Mouse (Mus musculus) MEL (cell line): ENCODE results near the gene Tex30. TPM values are rescaled to one million over a fixed set of nuclear protein-coding genes. Genes with fewer than 3 reads are reported as not detected.

Experiments used
- DNase-seq: peaks from one replicate; pipeline ENCODE4 v3.0.0; 2011; ENCODE audit warnings: low read depth, low spot score
- H3K27ac ChIP-seq: 2 replicates; pipeline ENCODE4 v1.5.1; 2012; ENCODE audit warnings: low read depth, mild to moderate bottlenecking, control low read depth, low read length, moderate library complexity; ENCODE audit not compliant: control insufficient read depth
- H3K27me3 ChIP-seq, 2 experiments: fragments of 150-350 bp in 1 of 2; sonication (generic) in 1 of 2; 2 replicates each; pipeline ENCODE4 v1.6.1; 2012; ENCODE audit warnings: low read length in 2 of 2, mild to moderate bottlenecking in 2 of 2, improper control_type of control experiment in 1 of 2, moderate library complexity in 1 of 2; ENCODE audit not compliant: insufficient read depth in 2 of 2, control insufficient read depth in 1 of 2
- H3K36me3 ChIP-seq, 2 experiments: 2 replicates each; pipeline ENCODE4 v1.6.1; 2012 to 2014; ENCODE audit warnings: low read length in 2 of 2, improper control_type of control experiment in 1 of 2, inconsistent platforms in 1 of 2, mild to moderate bottlenecking in 1 of 2; ENCODE audit not compliant: insufficient read depth in 2 of 2, control insufficient read depth in 1 of 2
- H3K4me1 ChIP-seq, 2 experiments: fragments of 150-350 bp in 1 of 2; sonication (generic) in 1 of 2; 2 replicates each; pipeline ENCODE4 v1.6.1; 2012; ENCODE audit warnings: low read length in 2 of 2, improper control_type of control experiment in 1 of 2, mild to moderate bottlenecking in 1 of 2; ENCODE audit not compliant: insufficient read depth in 2 of 2, control insufficient read depth in 1 of 2
- H3K4me3 ChIP-seq, 2 experiments: fragments of 150-350 bp in 1 of 2; sonication (generic) in 1 of 2; 2 replicates each; pipeline ENCODE4 v1.5.1; 2012; ENCODE audit warnings: low read depth in 2 of 2, low read length in 2 of 2, mild to moderate bottlenecking in 2 of 2, moderate library complexity in 2 of 2, control low read depth in 1 of 2, improper control_type of control experiment in 1 of 2; ENCODE audit not compliant: control insufficient read depth in 1 of 2, insufficient read depth in 1 of 2
- H3K79me2 ChIP-seq: 2 replicates; pipeline ENCODE4 v1.6.1; 2012; ENCODE audit warnings: mild to moderate bottlenecking, low read length, moderate library complexity; ENCODE audit not compliant: control insufficient read depth, poor library complexity, insufficient read depth
- H3K9ac ChIP-seq: 2 replicates; pipeline ENCODE4 v1.6.1; 2012; ENCODE audit warnings: low read depth, mild to moderate bottlenecking, control low read depth, low read length, moderate library complexity; ENCODE audit not compliant: control insufficient read depth, poor library complexity, severe bottlenecking
- H3K9me3 ChIP-seq: fragments of 150-350 bp; sonication (generic); replicated peaks from 2 replicates; pipeline ENCODE4 v1.6.1; 2012; ENCODE audit warnings: mild to moderate bottlenecking, low read length, improper control_type of control experiment, moderate library complexity; ENCODE audit not compliant: insufficient read depth
- BHLHE40 ChIP-seq: IDR thresholded peaks from 2 replicates; pipeline ENCODE4 v1.6.1; 2012; ENCODE audit warnings: low read depth, mild to moderate bottlenecking, inconsistent platforms, low read length, improper control_type of control experiment, borderline replicate concordance
- CHD1 ChIP-seq: IDR thresholded peaks from 2 replicates; pipeline ENCODE4 v1.6.1; 2012; ENCODE audit warnings: low read depth, mild to moderate bottlenecking, inconsistent platforms, low read length, improper control_type of control experiment
- CHD2 ChIP-seq: IDR thresholded peaks from 2 replicates; pipeline ENCODE4 v1.6.1; 2011; ENCODE audit warnings: low read length, improper control_type of control experiment
- CTCF ChIP-seq, 3 experiments: IDR thresholded peaks in 2 of 3; conservative IDR thresholded peaks in 1 of 3; 2 replicates each; pipeline ENCODE4 v1.5.1; 2011 to 2012; ENCODE audit warnings: low read length in 3 of 3, low read depth in 2 of 3, mild to moderate bottlenecking in 2 of 3, improper control_type of control experiment in 1 of 3, inconsistent platforms in 1 of 3, mixed read lengths in 1 of 3, moderate library complexity in 1 of 3; ENCODE audit not compliant: control insufficient read depth in 1 of 3, insufficient read depth in 1 of 3, poor library complexity in 1 of 3, severe bottlenecking in 1 of 3
- E2F4 ChIP-seq: IDR thresholded peaks from 2 replicates; pipeline ENCODE4 v1.6.1; 2011; ENCODE audit warnings: low read depth, low read length, improper control_type of control experiment, borderline replicate concordance
- ELF1 ChIP-seq: IDR thresholded peaks from 2 replicates; pipeline ENCODE4 v1.6.1; 2014; ENCODE audit warnings: low read depth, mild to moderate bottlenecking, inconsistent platforms, low read length, improper control_type of control experiment, moderate library complexity
- EP300 ChIP-seq, 2 experiments: IDR thresholded peaks; 2 replicates each; pipeline ENCODE4 v1.6.1; 2011; ENCODE audit warnings: improper control_type of control experiment in 2 of 2, low read length in 2 of 2, low read depth in 1 of 2, mild to moderate bottlenecking in 1 of 2
- ETS1 ChIP-seq: IDR thresholded peaks from 2 replicates; pipeline ENCODE4 v1.6.1; 2012; ENCODE audit warnings: low read depth, mild to moderate bottlenecking, inconsistent platforms, low read length, improper control_type of control experiment, moderate library complexity
- GABPA ChIP-seq: IDR thresholded peaks from 2 replicates; pipeline ENCODE4 v1.6.1; 2012; ENCODE audit warnings: low read depth, mild to moderate bottlenecking, inconsistent platforms, low read length, improper control_type of control experiment, moderate library complexity
- GATA1 ChIP-seq: IDR thresholded peaks from 2 replicates; pipeline ENCODE4 v1.6.1; 2011; ENCODE audit warnings: low read depth, low read length, improper control_type of control experiment
- HCFC1 ChIP-seq: IDR thresholded peaks from 2 replicates; pipeline ENCODE4 v1.6.1; 2012; ENCODE audit warnings: low read depth, mild to moderate bottlenecking, inconsistent platforms, low read length, improper control_type of control experiment, moderate library complexity
- KAT2A ChIP-seq: conservative IDR thresholded peaks from 2 replicates; pipeline ENCODE4 v1.6.1; 2012; ENCODE audit warnings: low read depth, low read length, improper control_type of control experiment, inconsistent platforms
- MAFK ChIP-seq: IDR thresholded peaks from 2 replicates; pipeline ENCODE4 v1.6.1; 2011; ENCODE audit warnings: low read depth, mild to moderate bottlenecking, low read length, improper control_type of control experiment, borderline replicate concordance
- MAX ChIP-seq: IDR thresholded peaks from 2 replicates; pipeline ENCODE4 v1.6.1; 2011; ENCODE audit warnings: low read length, improper control_type of control experiment
- MAZ ChIP-seq: IDR thresholded peaks from 2 replicates; pipeline ENCODE4 v1.6.1; 2012; ENCODE audit warnings: low read depth, mild to moderate bottlenecking, inconsistent platforms, low read length, improper control_type of control experiment
- MXI1 ChIP-seq: IDR thresholded peaks from 2 replicates; pipeline ENCODE4 v1.6.1; 2011; ENCODE audit warnings: mild to moderate bottlenecking, low read depth, low read length, improper control_type of control experiment
- MYB ChIP-seq: IDR thresholded peaks from 2 replicates; pipeline ENCODE4 v1.6.1; 2011; ENCODE audit warnings: mild to moderate bottlenecking, low read depth, low read length, improper control_type of control experiment
- MYC ChIP-seq: IDR thresholded peaks from 2 replicates; pipeline ENCODE4 v1.6.1; 2011; ENCODE audit warnings: low read depth, mild to moderate bottlenecking, low read length, improper control_type of control experiment, moderate library complexity
- NELFE ChIP-seq: IDR thresholded peaks from 2 replicates; pipeline ENCODE4 v1.6.1; 2011; ENCODE audit warnings: low read depth, low read length, improper control_type of control experiment
- NRF1 ChIP-seq: IDR thresholded peaks from 2 replicates; pipeline ENCODE4 v1.6.1; 2014; ENCODE audit warnings: low read depth, mild to moderate bottlenecking, inconsistent platforms, low read length, improper control_type of control experiment, moderate library complexity; ENCODE audit not compliant: poor library complexity, insufficient read depth, severe bottlenecking
- POLR2A ChIP-seq, 2 experiments: IDR thresholded peaks; 2 replicates each; pipeline ENCODE4 v1.6.1; 2011 to 2012; ENCODE audit warnings: low read length in 2 of 2, mild to moderate bottlenecking in 2 of 2, control low read depth in 1 of 2, improper control_type of control experiment in 1 of 2, low read depth in 1 of 2, moderate library complexity in 1 of 2; ENCODE audit not compliant: control insufficient read depth in 1 of 2, insufficient read depth in 1 of 2, poor library complexity in 1 of 2
- POLR2AphosphoS2 ChIP-seq: IDR thresholded peaks from 2 replicates; pipeline ENCODE4 v1.6.1; 2011; ENCODE audit warnings: low read length, improper control_type of control experiment
- POLR2AphosphoS5 ChIP-seq: IDR thresholded peaks from 2 replicates; pipeline ENCODE4 v1.6.1; 2012; ENCODE audit warnings: low read depth, borderline replicate concordance, mild to moderate bottlenecking, inconsistent platforms, low read length, moderate library complexity, mixed read lengths
- RAD21 ChIP-seq: IDR thresholded peaks from 2 replicates; pipeline ENCODE4 v1.6.1; 2011; ENCODE audit warnings: mild to moderate bottlenecking, low read depth, low read length, improper control_type of control experiment
- RCOR1 ChIP-seq: IDR thresholded peaks from 2 replicates; pipeline ENCODE4 v1.6.1; 2012; ENCODE audit warnings: low read depth, mild to moderate bottlenecking, inconsistent platforms, low read length, improper control_type of control experiment
- SIN3A ChIP-seq: IDR thresholded peaks from 2 replicates; pipeline ENCODE4 v1.6.1; 2012; ENCODE audit warnings: low read length, improper control_type of control experiment, inconsistent platforms
- TAL1 ChIP-seq: IDR thresholded peaks from 2 replicates; pipeline ENCODE4 v1.6.1; 2012; ENCODE audit warnings: mild to moderate bottlenecking, inconsistent platforms, low read length, moderate library complexity, mixed read lengths
- TBP ChIP-seq: IDR thresholded peaks from 2 replicates; pipeline ENCODE4 v1.8.0; 2011; ENCODE audit warnings: low read depth, low read length, improper control_type of control experiment
- TCF12 ChIP-seq: IDR thresholded peaks from 2 replicates; pipeline ENCODE4 v1.6.1; 2014; ENCODE audit warnings: low read depth, mild to moderate bottlenecking, inconsistent platforms, low read length, improper control_type of control experiment, moderate library complexity
- UBTF ChIP-seq: IDR thresholded peaks from 2 replicates; pipeline ENCODE4 v1.6.1; 2012; ENCODE audit warnings: low read depth, mild to moderate bottlenecking, inconsistent platforms, low read length, improper control_type of control experiment, moderate library complexity, borderline replicate concordance; ENCODE audit not compliant: insufficient read depth
- USF2 ChIP-seq, 2 experiments: IDR thresholded peaks; 2 replicates each; pipeline ENCODE4 v1.6.1; 2011 to 2012; ENCODE audit warnings: improper control_type of control experiment in 2 of 2, low read length in 2 of 2, borderline replicate concordance in 1 of 2, inconsistent platforms in 1 of 2, low read depth in 1 of 2, mild to moderate bottlenecking in 1 of 2; ENCODE audit not compliant: insufficient read depth in 1 of 2
- ZC3H11A ChIP-seq: IDR thresholded peaks from 2 replicates; pipeline ENCODE4 v1.6.1; 2012; ENCODE audit warnings: low read depth, mild to moderate bottlenecking, inconsistent platforms, low read length, improper control_type of control experiment
- ZKSCAN1 ChIP-seq: IDR thresholded peaks from 2 replicates; pipeline ENCODE4 v1.6.1; 2012; ENCODE audit warnings: low read depth, mild to moderate bottlenecking, inconsistent platforms, low read length, improper control_type of control experiment, moderate library complexity
- ZMIZ1 ChIP-seq: IDR thresholded peaks from 2 replicates; pipeline ENCODE4 v1.6.1; 2012; ENCODE audit warnings: low read depth, mild to moderate bottlenecking, inconsistent platforms, low read length, improper control_type of control experiment, moderate library complexity
- ZNF384 ChIP-seq: IDR thresholded peaks from 2 replicates; pipeline ENCODE4 v1.6.1; 2012; ENCODE audit warnings: low read depth, mild to moderate bottlenecking, inconsistent platforms, low read length, improper control_type of control experiment
- polyA plus RNA-seq, 2 experiments: library from polyadenylated mRNA; stranded (reverse) in 1 of 2; unstranded in 1 of 2; fragments of >175 nt in 1 of 2; fragments of >200 nt in 1 of 2; gene quantifications; 2 replicates each; pipeline versions ENCODE4 v1.2.1 to v1.2.4; 2012; ENCODE audit warnings: low replicate concordance in 2 of 2, low read depth in 1 of 2; ENCODE audit not compliant: insufficient read length in 2 of 2, insufficient read depth in 1 of 2, missing spikeins in 1 of 2
- total RNA-seq: library from RNA; depleted of rRNA; stranded (reverse); fragments of 300-350 nt; gene quantifications from 2 replicates; pipeline ENCODE4 v1.2.3, GENCODE M21; 2012

Tex30 gene
- total and polyA plus RNA-seq, 3 experiments, result 88.2 to 115 TPM; not detected in 1

- Histone ChIP-seq H3K4me3 (peak within 1 kb of the TSS; percentile 78 to 99), H3K36me3 (peaks cover 4 to 7% of the 10 kb centered on the region in 2 experiments), H3K9me3 (no peaks in the 10 kb centered on the region), H3K4me1 (peaks cover 2 to 6% of the 10 kb centered on the region in 2 experiments; a peak in 3 of 4 replicates), H3K9ac (peak within 1 kb of the TSS; percentile 94), H3K27me3 (no peaks in the 10 kb centered on the region), H3K27ac (peak within 1 kb of the TSS; percentile 76), H3K79me2 (peaks cover 16% of the 10 kb centered on the region)
- DNase-seq, result peak; percentile 98
- TF ChIP-seq RAD21, result no peak
- TF ChIP-seq GABPA, result no peak
- peak; percentile 55; the same call in 1 of the 2 replicates for TF ChIP-seq E2F4
- TF ChIP-seq CHD2, result peak; percentile 85
- TF ChIP-seq MAZ, result no peak
- TF ChIP-seq TBP, result peak; percentile 77
- TF ChIP-seq CTCF (IDR thresholded peaks at IDR 0.05 in 2 of 3, conservative IDR thresholded peaks at IDR 0.05 in 1 of 3; ENCODE audit: control insufficient read depth in 1 of 3, insufficient read depth in 1 of 3, low read depth in 2 of 3, low read length in 3 of 3, poor library complexity in 1 of 3, severe bottlenecking in 1 of 3), result no peak
- TF ChIP-seq MYB, result no peak
- no peak for TF ChIP-seq MAFK
- peak; percentile 83 for TF ChIP-seq ELF1
- TF ChIP-seq NELFE, result peak; percentile 73
- peak; percentile 97 for TF ChIP-seq KAT2A
- TF ChIP-seq GATA1, result no peak
- peak; percentile 44; the same call in 1 of the 2 replicates for TF ChIP-seq NRF1
- TF ChIP-seq BHLHE40, result no peak
- no peak for TF ChIP-seq ZC3H11A
- TF ChIP-seq POLR2AphosphoS5, result no peak
- no peak for TF ChIP-seq CHD1
- TF ChIP-seq UBTF, result no peak
- TF ChIP-seq HCFC1, result peak; percentile 97
- TF ChIP-seq MAX, result peak; percentile 84
- peak; percentile 29; the same call in 1 of the 2 replicates for TF ChIP-seq TCF12
- peak; percentile 97 for TF ChIP-seq MXI1
- peak; percentile 67 for TF ChIP-seq MYC
- no peak for TF ChIP-seq USF2 (IDR thresholded peaks at IDR 0.05; ENCODE audit: borderline replicate concordance in 1 of 2, insufficient read depth in 1 of 2, low read depth in 1 of 2, low read length in 2 of 2)
- no peak; a peak in 1 of 4 replicates for TF ChIP-seq EP300 (IDR thresholded peaks at IDR 0.05; ENCODE audit: low read depth in 1 of 2, low read length in 2 of 2)
- TF ChIP-seq ZKSCAN1, result no peak
- TF ChIP-seq ETS1, result no peak
- peak; percentile 69 to 80 for TF ChIP-seq POLR2A (IDR thresholded peaks at IDR 0.05; ENCODE audit: control insufficient read depth in 1 of 2, insufficient read depth in 1 of 2, low read depth in 1 of 2, low read length in 2 of 2, poor library complexity in 1 of 2)
- peak; percentile 71 for TF ChIP-seq POLR2AphosphoS2
- no peak for TF ChIP-seq RCOR1
- TF ChIP-seq ZNF384, result no peak
- peak; percentile 84 for TF ChIP-seq SIN3A
- TF ChIP-seq ZMIZ1, result 0 out of 2 replicates have a peak, but pooled peaks have one; percentile 26
- TF ChIP-seq TAL1, result no peak
These were observed 16.2 kb upstream of the Tex30 start, which contains the start of the genes Kdelc1 and Bivm for GRCm38 (mm10) chr1:44118239-44119054. Gene Kdelc1, minus strand, starts transcription at chr1:44118808. Gene Bivm, plus strand, starts transcription at chr1:44118957.
